In the genomic region with DNA sequence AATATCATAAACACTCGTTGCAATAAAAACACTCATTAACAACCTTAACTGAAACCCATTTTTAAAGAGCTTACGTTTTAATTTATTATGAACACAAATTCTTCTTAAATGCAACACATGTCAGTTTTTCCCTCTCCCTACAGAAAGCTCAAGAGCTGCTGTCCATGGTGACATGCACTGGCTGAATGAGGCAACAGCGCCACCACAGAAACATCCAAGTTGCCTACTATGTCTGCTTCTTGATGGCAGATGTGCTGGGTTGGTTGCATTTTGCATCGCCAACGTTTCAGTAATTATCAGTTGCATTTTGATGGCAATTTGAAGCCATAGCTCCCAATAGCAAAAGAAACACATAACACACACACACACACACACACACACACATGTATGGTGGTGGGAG, we compare ENCODE assay signal across 9 mouse cellular contexts. TPM values are rescaled to one million over a fixed set of nuclear protein-coding genes. Genes with fewer than 3 reads are reported as not detected.
DNase-seq lines count a peak whose midpoint lies in the region; ATAC-seq and TF ChIP-seq lines count a peak whose summit lies in the region.
"Had no signal": no experiment of that assay in that cellular context is flagged by ENCODE, and none has a peak within 500 bp of the region (broad histone marks: within the 10 kb centered on the region; RNA-seq: fewer than 3 reads in every experiment).

No protein-coding gene starts in this region.

- no peak for TF ChIP-seq POLR2A in limb, embryonic 14.5 days (IDR thresholded peaks at IDR 0.05; ENCODE audit: borderline replicate concordance, extremely low read depth, insufficient read depth, insufficient read length)

- intact Hi-C loops in heart, postnatal 14 days (cut with DNase I) = no loop called here

- H3K27me3 ChIP-seq in kidney, embryonic 15.5 days = peaks cover 42% of the 10 kb centered on the region
- H3K27me3 ChIP-seq in kidney, embryonic 14.5 days (ENCODE audit: control insufficient read depth, insufficient read depth, low read length) = peaks cover 30% of the 10 kb centered on the region
- H3K27me3 ChIP-seq in limb, embryonic 14.5 days (ENCODE audit: control insufficient read depth, insufficient read depth, low read length) = peaks cover 32% of the 10 kb centered on the region
- peaks cover 35% of the 10 kb centered on the region for H3K27me3 ChIP-seq in heart, embryonic 11.5 days (ENCODE audit: control insufficient read depth, insufficient read depth, low read length)

- no peak overlapping the region for H3K9ac ChIP-seq in kidney, embryonic 15.5 days
- H3K9ac ChIP-seq in kidney, embryonic 14.5 days (ENCODE audit: low read depth, low read length) = no peak overlapping the region
- no peak overlapping the region for H3K9ac ChIP-seq in limb, embryonic 14.5 days (ENCODE audit: low read depth, low read length, severe bottlenecking)
- H3K9ac ChIP-seq in heart, embryonic 11.5 days (ENCODE audit: low read depth, low read length) = no peak overlapping the region
- H3K9ac ChIP-seq: heart, embryonic 15.5 days had no signal

- peak overlapping the region; percentile 14; the same call in 1 of the 2 replicates for H3K4me2 ChIP-seq in kidney, embryonic 15.5 days
- H3K4me2 ChIP-seq in kidney, embryonic 14.5 days (replicated peaks; ENCODE audit: low read depth, low read length) = no peak overlapping the region
- peak overlapping the region; percentile 98; the same call in 1 of the 2 replicates for H3K4me2 ChIP-seq in limb, embryonic 14.5 days (replicated peaks; ENCODE audit: low read depth, low read length, severe bottlenecking)
- H3K4me2 ChIP-seq in heart, embryonic 11.5 days = no peak overlapping the region
- H3K4me2 ChIP-seq: heart, embryonic 15.5 days had no signal

- H3K27ac ChIP-seq in kidney, embryonic 15.5 days = no peak overlapping the region
- no peak overlapping the region for H3K27ac ChIP-seq in kidney, embryonic 14.5 days (ENCODE audit: low read depth, low read length)
- no peak overlapping the region for H3K27ac ChIP-seq in limb, embryonic 14.5 days (replicated peaks; ENCODE audit: low read depth, low read length)
- no peak overlapping the region for H3K27ac ChIP-seq in heart, embryonic 11.5 days (ENCODE audit: low read depth, low read length)
- H3K27ac ChIP-seq: heart, embryonic 15.5 days had no signal

- no peak overlapping the region for H3K4me3 ChIP-seq in kidney, embryonic 15.5 days (replicated peaks)
- H3K4me3 ChIP-seq in kidney, embryonic 14.5 days (ENCODE audit: low read length) = no peak overlapping the region
- H3K4me3 ChIP-seq in limb, embryonic 14.5 days (replicated peaks; ENCODE audit: low read length) = peak overlapping the region; percentile 57
- no peak overlapping the region for H3K4me3 ChIP-seq in heart, embryonic 11.5 days (ENCODE audit: low read depth, low read length)
- H3K4me3 ChIP-seq: heart, embryonic 15.5 days had no signal

- WGBS in kidney, embryonic 15.5 days = 7% methylated on average over 5 of the region's 5 CpGs
- WGBS in kidney, embryonic 14.5 days = 9% methylated on average over 5 of the region's 5 CpGs
- WGBS in limb, embryonic 14.5 days = 7% methylated on average over 5 of the region's 5 CpGs
- 6% methylated on average over 5 of the region's 5 CpGs for WGBS in heart, embryonic 11.5 days (ENCODE audit: insufficient replicate concordance)

- peak; percentile 66 for DNase-seq in cerebellum, adult 9-11 months
- peak; percentile 67 for DNase-seq in limb, embryonic 14.5 days (ENCODE audit: low spot score)
- DNase-seq in right cerebral cortex, postnatal 36 days (ENCODE audit: low spot score in 2 of 2) = peak; percentile 55 to 67
- no peak for DNase-seq in heart, postnatal 14 days

- no peaks in the 10 kb centered on the region for H3K36me3 ChIP-seq in kidney, embryonic 15.5 days
- H3K36me3 ChIP-seq in kidney, embryonic 14.5 days (ENCODE audit: control insufficient read depth, insufficient read depth, low read length) = no peaks in the 10 kb centered on the region
- no peaks in the 10 kb centered on the region for H3K36me3 ChIP-seq in limb, embryonic 14.5 days (ENCODE audit: control insufficient read depth, insufficient read depth, low read length)
- H3K36me3 ChIP-seq in heart, embryonic 11.5 days (ENCODE audit: control insufficient read depth, insufficient read depth, low read length) = no peaks in the 10 kb centered on the region
- H3K36me3 ChIP-seq: heart, embryonic 15.5 days had no signal

- ATAC-seq in kidney, embryonic 15.5 days (replicated peaks; ENCODE audit: low FRiP score) = no peak
- ATAC-seq in kidney, embryonic 14.5 days (ENCODE audit: low FRiP score, low TSS enrichment) = no peak
- ATAC-seq in frontal cortex, adult (ENCODE audit: low TSS enrichment) = peak; percentile 62; the same call in 1 of the 2 replicates
- no peak for ATAC-seq in limb, embryonic 14.5 days (ENCODE audit: low FRiP score, low read depth)
- no peak for ATAC-seq in heart, embryonic 11.5 days (replicated peaks; ENCODE audit: insufficient number of reproducible peaks, low FRiP score, low TSS enrichment)

- H3K4me1 ChIP-seq in kidney, embryonic 15.5 days = peaks cover 22% of the 10 kb centered on the region
- H3K4me1 ChIP-seq in kidney, embryonic 14.5 days (ENCODE audit: control insufficient read depth, insufficient read depth, low read length) = peaks cover 9% of the 10 kb centered on the region; the same call in 1 of the 2 replicates
- H3K4me1 ChIP-seq in limb, embryonic 14.5 days (ENCODE audit: control insufficient read depth, insufficient read depth, low read length) = peaks cover 11% of the 10 kb centered on the region
- H3K4me1 ChIP-seq in heart, embryonic 11.5 days (ENCODE audit: control insufficient read depth, insufficient read depth, low read length) = peaks cover 4% of the 10 kb centered on the region; the same call in 1 of the 2 replicates

- H3K9me3 ChIP-seq in kidney, embryonic 15.5 days (replicated peaks) = no peaks in the 10 kb centered on the region
- no peaks in the 10 kb centered on the region for H3K9me3 ChIP-seq in kidney, embryonic 14.5 days (ENCODE audit: control insufficient read depth, low read length)
- no peaks in the 10 kb centered on the region; the same call in 1 of the 2 replicates for H3K9me3 ChIP-seq in limb, embryonic 14.5 days (ENCODE audit: control insufficient read depth, low read length)
- H3K9me3 ChIP-seq in heart, embryonic 11.5 days (replicated peaks; ENCODE audit: control insufficient read depth, low read length) = no peaks in the 10 kb centered on the region
- H3K9me3 ChIP-seq: heart, embryonic 15.5 days had no signal

RNA-seq across cellular contexts. Expression of gene Nell2, which starts 2.4 kb away (rescaled TPM):
- 12.3 and 12.7 TPM in 2 replicates for polyA plus RNA-seq in kidney, embryonic 15.5 days (2015; fragmentation: Nextera tagmentation; extraction: Ambion mirVana)
- polyA plus RNA-seq in kidney, embryonic 14.5 days (2014; fragmentation: Nextera tagmentation; extraction: Ambion mirVana) = 4.7 and 11.2 TPM in 2 replicates
- polyA plus RNA-seq in limb, embryonic 14.5 days (2012; rRNA removed) = 15.9 and 16.2 TPM in 2 replicates
- 17.5 and 22.6 TPM in 2 replicates for polyA plus RNA-seq in limb, embryonic 14.5 days (2014; fragmentation: Nextera tagmentation; extraction: Ambion mirVana)
- under 1 TPM; 0.10 to 0.17 TPM for total RNA-seq in heart, postnatal 14 days (2021)
- polyA plus RNA-seq in heart, embryonic 11.5 days (2014; fragmentation: Nextera tagmentation; extraction: Ambion mirVana) = 0.49 and 1.3 TPM in 2 replicates

Comparison
In these comparisons a context has a peak if more than half of its experiments do, and no peak if none do; other contexts are left out.
1. H3K4me2 ChIP-seq: peak in kidney, embryonic 15.5 days (single experiment) and limb, embryonic 14.5 days (single experiment); none in kidney, embryonic 14.5 days (single experiment) and heart, embryonic 11.5 days (single experiment).
2. DNase-seq: peak in cerebellum, adult 9-11 months (single experiment), limb, embryonic 14.5 days (single experiment) and right cerebral cortex, postnatal 36 days (2 of 2); none in heart, postnatal 14 days (0 of 2).